Mouse (Mus musculus): ENCODE measurements around the gene Plxnc1. TPM values are rescaled to one million over a fixed set of nuclear protein-coding genes. Genes with fewer than 3 reads are reported as not detected.
A peak's percentile ranks its signal among the peaks of the same experiment; 100 is the strongest.

Gene Plxnc1
- polyA plus RNA-seq, 1 experiment from 2014 or later: 7.2 TPM

- H3K4me3 ChIP-seq: no peak overlapping the region
- ATAC-seq: no peak
- H3K9me3 ChIP-seq (replicated peaks): no peaks in the 10 kb centered on the region
- H3K4me2 ChIP-seq: no peak overlapping the region
- H3K9ac ChIP-seq: no peak overlapping the region
- WGBS: 86% methylated on average over 10 of the region's 10 CpGs
- peaks cover 16% of the 10 kb centered on the region for H3K4me1 ChIP-seq
- H3K36me3 ChIP-seq (ENCODE audit: poor library complexity, severe bottlenecking): peaks cover 7% of the 10 kb centered on the region
- no peaks in the 10 kb centered on the region for H3K27me3 ChIP-seq
- no peak overlapping the region for H3K27ac ChIP-seq
Measured at GRCm38 (mm10) chr10:94804029-94804908, 140.4 kb downstream of the Plxnc1 start.

DNA sequence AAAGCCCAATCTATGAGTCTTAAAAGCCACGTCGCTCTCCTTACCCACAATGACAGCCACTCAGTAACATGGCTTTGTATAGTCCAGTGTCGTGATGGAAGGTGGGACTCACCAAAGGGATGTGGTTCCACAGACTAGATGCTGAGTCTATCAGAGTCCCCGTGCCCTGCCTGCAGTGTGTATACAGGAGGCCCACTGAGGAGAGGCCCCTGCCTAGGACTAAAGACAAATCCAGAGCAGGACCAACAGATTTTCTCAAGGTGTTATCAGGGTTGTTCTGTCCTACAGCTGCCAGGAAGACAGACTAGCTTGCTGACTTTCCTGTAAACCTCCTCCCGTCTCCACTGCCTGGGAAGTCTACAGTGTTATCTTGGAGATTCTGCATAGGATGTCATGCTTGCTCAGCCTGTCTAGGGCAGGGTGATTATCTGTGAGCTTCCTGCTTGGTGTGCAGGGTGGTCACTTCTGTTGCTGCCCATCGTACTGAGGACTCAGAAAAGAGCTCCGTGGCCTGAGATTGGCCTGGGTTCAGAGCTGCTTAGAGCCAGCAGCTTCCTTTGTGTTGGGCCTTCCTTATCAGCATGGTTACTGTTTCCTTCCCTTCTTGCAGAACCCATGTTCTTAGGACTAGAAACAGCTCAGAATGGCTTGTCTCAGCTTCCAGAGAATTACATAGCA is 143.8 kb downstream of the Plxnc1 start:
- H3K36me3 ChIP-seq (ENCODE audit: poor library complexity, severe bottlenecking): peaks cover 26% of the 10 kb centered on the region
- H3K4me3 ChIP-seq: no peak overlapping the region
- H3K4me2 ChIP-seq: no peak overlapping the region
- no peak overlapping the region for H3K9ac ChIP-seq
- peaks cover 14% of the 10 kb centered on the region for H3K4me1 ChIP-seq
- no peaks in the 10 kb centered on the region for H3K27me3 ChIP-seq
- WGBS: 92% methylated on average over 7 of the region's 7 CpGs
- H3K9me3 ChIP-seq (replicated peaks): no peaks in the 10 kb centered on the region
- H3K27ac ChIP-seq: no peak overlapping the region
- no peak for ATAC-seq

- H3K9me3 ChIP-seq (replicated peaks): no peaks in the 10 kb centered on the region
- WGBS: 8% methylated on average over 2 of the region's 2 CpGs
- ATAC-seq: no peak; the same call in 1 of the 2 replicates
- no peak overlapping the region for H3K4me2 ChIP-seq
- H3K4me1 ChIP-seq: peaks cover 14% of the 10 kb centered on the region
- H3K4me3 ChIP-seq: no peak overlapping the region
- no peak overlapping the region for H3K9ac ChIP-seq
- no peaks in the 10 kb centered on the region for H3K27me3 ChIP-seq
- H3K27ac ChIP-seq: no peak overlapping the region; the same call in 1 of the 2 replicates
- H3K36me3 ChIP-seq (ENCODE audit: poor library complexity, severe bottlenecking): peaks cover 32% of the 10 kb centered on the region
Measured at GRCm38 (mm10) chr10:94799485-94800239, 145.0 kb downstream of the Plxnc1 start.

DNA sequence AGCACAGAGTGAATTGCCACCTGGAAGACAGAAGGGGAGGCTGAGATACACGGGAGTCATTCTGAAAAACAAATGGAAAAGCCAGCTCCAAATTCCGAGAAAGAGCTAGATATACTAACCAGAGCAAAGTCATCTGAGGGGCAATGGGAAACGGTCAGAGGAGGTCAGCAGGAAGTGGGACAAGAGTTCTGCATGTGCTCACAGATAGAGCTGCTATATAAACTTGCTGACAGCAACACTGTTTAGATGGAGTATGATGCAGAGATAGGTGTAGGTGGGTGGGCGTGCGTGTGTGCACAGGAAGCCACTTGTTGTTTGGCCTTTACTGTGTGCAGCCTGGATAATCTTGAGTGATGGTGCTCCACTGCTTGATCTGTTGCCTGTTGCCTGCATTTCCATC is 146.5 kb downstream of the Plxnc1 start:
- Histone ChIP-seq H3K9me3 (replicated peaks) (no peaks in the 10 kb centered on the region), H3K36me3 (ENCODE audit: poor library complexity, severe bottlenecking) (peaks cover 42% of the 10 kb centered on the region), H3K27ac (no peak overlapping the region), H3K4me3 (no peak overlapping the region), H3K4me1 (peaks cover 14% of the 10 kb centered on the region), H3K27me3 (no peaks in the 10 kb centered on the region), H3K4me2 (no peak overlapping the region), H3K9ac (no peak overlapping the region)
- ATAC-seq: no peak
- WGBS: 91% methylated on average over 5 of the region's 5 CpGs

GRCm38 (mm10) chr10:94794666-94795244 is 149.9 kb downstream of the Plxnc1 start:
- H3K9me3 ChIP-seq (replicated peaks): no peaks in the 10 kb centered on the region
- H3K36me3 ChIP-seq (ENCODE audit: poor library complexity, severe bottlenecking): peaks cover 51% of the 10 kb centered on the region
- ATAC-seq: peak; percentile 61; the same call in 1 of the 2 replicates
- no peaks in the 10 kb centered on the region for H3K27me3 ChIP-seq
- H3K9ac ChIP-seq: no peak overlapping the region
- no peak overlapping the region for H3K27ac ChIP-seq
- no peak overlapping the region for H3K4me2 ChIP-seq
- no peak overlapping the region for H3K4me3 ChIP-seq
- H3K4me1 ChIP-seq: peaks cover 7% of the 10 kb centered on the region
- 79% methylated on average over 5 of the region's 5 CpGs for WGBS

DNA sequence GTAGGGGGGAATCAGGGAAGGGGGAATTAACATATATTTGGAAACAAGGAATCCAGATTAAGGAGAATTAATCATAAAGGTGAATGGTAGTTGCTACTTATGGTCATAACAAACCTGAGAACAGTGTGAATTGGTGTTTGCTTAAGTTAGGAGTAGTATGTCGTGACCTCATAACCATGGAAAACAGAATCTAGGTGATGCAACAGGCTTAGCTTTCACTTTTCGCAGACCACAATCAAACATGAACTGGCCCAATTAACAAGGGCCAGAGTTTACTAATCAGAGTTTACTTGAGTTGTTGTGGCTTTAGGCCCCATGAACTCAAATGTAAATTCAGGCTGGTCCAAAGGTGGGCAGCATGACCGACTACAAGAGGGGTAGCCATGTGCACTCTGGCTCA is 150.7 kb downstream of the Plxnc1 start:
- Histone ChIP-seq H3K4me1 (no peaks in the 10 kb centered on the region), H3K9me3 (replicated peaks) (no peaks in the 10 kb centered on the region), H3K4me3 (no peak overlapping the region), H3K27ac (no peak overlapping the region), H3K36me3 (ENCODE audit: poor library complexity, severe bottlenecking) (peaks cover 51% of the 10 kb centered on the region), H3K4me2 (no peak overlapping the region), H3K27me3 (no peaks in the 10 kb centered on the region), H3K9ac (no peak overlapping the region)
- no peak for ATAC-seq
- 92% methylated on average over 3 of the region's 3 CpGs for WGBS

GRCm38 (mm10) chr10:94789205-94789604 is 155.4 kb downstream of the Plxnc1 start:
- Histone ChIP-seq H3K4me3 (no peak overlapping the region), H3K27me3 (no peaks in the 10 kb centered on the region), H3K27ac (no peak overlapping the region), H3K4me2 (no peak overlapping the region), H3K4me1 (no peaks in the 10 kb centered on the region), H3K36me3 (ENCODE audit: poor library complexity, severe bottlenecking) (peaks cover 35% of the 10 kb centered on the region), H3K9me3 (replicated peaks) (no peaks in the 10 kb centered on the region), H3K9ac (no peak overlapping the region)
- 76% methylated on average over 3 of the region's 3 CpGs for WGBS
- ATAC-seq: no peak

- no peaks in the 10 kb centered on the region for H3K27me3 ChIP-seq
- H3K9ac ChIP-seq: no peak overlapping the region
- H3K9me3 ChIP-seq (replicated peaks): no peaks in the 10 kb centered on the region
- no peak overlapping the region for H3K4me2 ChIP-seq
- H3K36me3 ChIP-seq (ENCODE audit: poor library complexity, severe bottlenecking): peaks cover 8% of the 10 kb centered on the region; the same call in 1 of the 2 replicates
- no peak overlapping the region for H3K27ac ChIP-seq
- no peaks in the 10 kb centered on the region for H3K4me1 ChIP-seq
- 72% methylated on average over 3 of the region's 3 CpGs for WGBS
- H3K4me3 ChIP-seq: no peak overlapping the region
- ATAC-seq: no peak
Measured at GRCm38 (mm10) chr10:94780618-94781262, 163.9 kb downstream of the Plxnc1 start.

DNA sequence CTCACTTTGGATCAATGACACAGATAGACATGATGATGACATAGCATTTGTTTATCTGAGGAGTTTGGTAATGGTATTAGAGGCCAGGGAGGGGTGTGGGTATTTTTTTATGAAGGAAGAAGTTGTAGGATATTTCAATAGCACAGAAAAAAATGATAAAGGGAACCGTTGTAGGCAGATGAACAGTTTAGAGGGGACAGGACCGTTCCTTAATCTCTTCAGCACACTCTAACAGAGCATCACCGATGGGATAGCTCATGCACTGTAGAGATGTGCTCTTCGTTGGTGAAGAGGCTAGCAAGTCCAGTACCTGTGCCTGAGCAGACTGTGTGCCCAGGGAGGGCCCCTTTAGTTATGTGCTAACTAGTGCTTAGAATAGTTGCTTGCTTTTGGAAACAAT is 165.3 kb downstream of the Plxnc1 start:
- Histone ChIP-seq H3K4me3 (no peak overlapping the region), H3K9me3 (replicated peaks) (no peaks in the 10 kb centered on the region), H3K36me3 (ENCODE audit: poor library complexity, severe bottlenecking) (peaks cover 8% of the 10 kb centered on the region; the same call in 1 of the 2 replicates), H3K4me1 (no peaks in the 10 kb centered on the region), H3K9ac (no peak overlapping the region), H3K4me2 (no peak overlapping the region), H3K27ac (no peak overlapping the region), H3K27me3 (no peaks in the 10 kb centered on the region)
- ATAC-seq: no peak
- WGBS: 98% methylated on average over 4 of the region's 4 CpGs

- Histone ChIP-seq H3K9ac (no peak overlapping the region), H3K4me3 (no peak overlapping the region), H3K27ac (no peak overlapping the region), H3K4me2 (no peak overlapping the region), H3K9me3 (replicated peaks) (no peaks in the 10 kb centered on the region), H3K4me1 (no peaks in the 10 kb centered on the region), H3K36me3 (ENCODE audit: poor library complexity, severe bottlenecking) (peaks cover 8% of the 10 kb centered on the region; the same call in 1 of the 2 replicates), H3K27me3 (no peaks in the 10 kb centered on the region)
- ATAC-seq: no peak
- WGBS: 95% methylated on average over 3 of the region's 3 CpGs
Measured at GRCm38 (mm10) chr10:94777576-94777975, 167.1 kb downstream of the Plxnc1 start.

DNA sequence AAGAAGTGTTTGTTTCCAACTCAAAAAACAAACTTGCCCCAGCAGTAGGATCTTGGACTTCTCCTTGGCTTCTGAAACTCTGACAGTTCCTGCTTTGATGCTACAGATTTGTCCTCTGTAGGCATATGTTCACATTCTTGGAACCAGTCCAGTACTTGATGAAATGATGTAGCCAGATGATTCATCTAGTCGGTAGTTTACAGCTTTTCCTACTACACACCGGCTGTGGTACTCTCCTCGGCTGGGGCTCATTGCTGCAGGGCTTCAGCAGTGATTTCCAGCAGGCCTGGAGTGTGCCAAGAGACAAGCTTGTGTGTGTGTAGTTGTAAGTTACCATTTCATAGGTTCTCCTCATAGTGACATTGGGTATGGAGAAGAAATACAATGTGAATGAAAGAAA is 173.1 kb downstream of the Plxnc1 start:
- Histone ChIP-seq H3K27me3 (no peaks in the 10 kb centered on the region), H3K4me1 (no peaks in the 10 kb centered on the region), H3K4me2 (no peak overlapping the region), H3K36me3 (ENCODE audit: poor library complexity, severe bottlenecking) (0 out of 2 replicates have a peak, but pooled peaks cover 3% of the 10 kb centered on the region), H3K4me3 (no peak overlapping the region), H3K9ac (no peak overlapping the region), H3K9me3 (replicated peaks) (no peaks in the 10 kb centered on the region), H3K27ac (no peak overlapping the region)
- no peak for ATAC-seq
- WGBS: 70% methylated on average over 3 of the region's 3 CpGs
